Mouse (Mus musculus) kidney, embryonic 15.5 days (tissue): ENCODE data around the gene Stat5b. TPM values are rescaled to one million over a fixed set of nuclear protein-coding genes. Genes with fewer than 3 reads are reported as not detected.
A peak's percentile ranks its signal among the peaks of the same experiment; 100 is the strongest.

Experiments used
- ATAC-seq: fragments of 200-750 bp; cut with Nextera tagmentation; replicated peaks from 2 replicates; pipeline ENCODE4 v1.8.0; 2017; ENCODE audit warnings: moderate TSS enrichment; ENCODE audit not compliant: low FRiP score
- H3K27ac ChIP-seq: fragments of 300-500 bp; sonication (generic); 2 replicates; pipeline ENCODE4 v1.5.1; 2015; ENCODE audit warnings: mild to moderate bottlenecking, inconsistent platforms
- H3K27me3 ChIP-seq: fragments of 300-500 bp; sonication (generic); 2 replicates; pipeline ENCODE4 v1.6.1; 2015; ENCODE audit warnings: inconsistent platforms
- H3K36me3 ChIP-seq: fragments of 300-500 bp; sonication (generic); 2 replicates; pipeline ENCODE4 v1.6.1; 2015; ENCODE audit warnings: inconsistent platforms
- H3K4me1 ChIP-seq: fragments of 300-500 bp; sonication (generic); 2 replicates; pipeline ENCODE4 v1.6.1; 2015; ENCODE audit warnings: inconsistent platforms
- H3K4me2 ChIP-seq: fragments of 300-500 bp; sonication (generic); 2 replicates; pipeline ENCODE4 v1.6.1; 2015; ENCODE audit warnings: moderate library complexity, mild to moderate bottlenecking, inconsistent platforms
- H3K4me3 ChIP-seq: fragments of 300-500 bp; sonication (generic); replicated peaks from 2 replicates; pipeline ENCODE4 v1.5.1; 2015; ENCODE audit warnings: mild to moderate bottlenecking, inconsistent platforms
- H3K9ac ChIP-seq: fragments of 300-500 bp; sonication (generic); 2 replicates; pipeline ENCODE4 v1.6.1; 2015; ENCODE audit warnings: mild to moderate bottlenecking, inconsistent platforms
- H3K9me3 ChIP-seq: fragments of 300-500 bp; sonication (generic); replicated peaks from 2 replicates; pipeline ENCODE4 v1.6.1; 2016; ENCODE audit warnings: inconsistent platforms
- WGBS: fragments of 180-500 bp; shearing (Covaris S2); methylation state at CpG from one replicate; pipeline ENCODE4 v1.1.7; 2015; ENCODE audit warnings: mixed read lengths; 5-methylcytosine and 5-hydroxymethylcytosine counted together
- polyA plus RNA-seq: library from polyadenylated mRNA; unstranded; fragments of >200 nt; fragmentation: Nextera tagmentation; extraction: Ambion mirVana; gene quantifications from 2 replicates; pipeline ENCODE4 v1.2.1, GENCODE M21; 2015

The Stat5b gene
- polyA plus RNA-seq, 1 experiment from 2014 or later, result 19.6 TPM

GRCm38 (mm10) chr11:100754021-100754692 lies 96.4 kb downstream of the Stat5b start:
- no peak overlapping the region for H3K4me3 ChIP-seq
- 84% methylated on average over 12 of the region's 12 CpGs for WGBS

GRCm38 (mm10) chr11:100752294-100752693 lies 98.2 kb downstream of the Stat5b start:
- H3K4me3 ChIP-seq, result no peak overlapping the region
- 26% methylated on average over 10 of the region's 10 CpGs for WGBS
- H3K4me1 ChIP-seq, result 0 out of 2 replicates have a peak, but pooled peaks cover 8% of the 10 kb centered on the region
- ATAC-seq, result no peak
- H3K4me2 ChIP-seq, result no peak overlapping the region
- peaks cover 39% of the 10 kb centered on the region for H3K27me3 ChIP-seq
- no peak overlapping the region for H3K9ac ChIP-seq
- H3K27ac ChIP-seq, result no peak overlapping the region
- no peaks in the 10 kb centered on the region for H3K9me3 ChIP-seq
- H3K36me3 ChIP-seq, result no peaks in the 10 kb centered on the region

More at GRCm38 (mm10) chr11:100754021-100754692, 96.4 kb downstream of the Stat5b start:
- Histone ChIP-seq H3K36me3 (no peaks in the 10 kb centered on the region), H3K9ac (no peak overlapping the region), H3K9me3 (no peaks in the 10 kb centered on the region), H3K4me1 (peaks cover 14% of the 10 kb centered on the region), H3K27ac (no peak overlapping the region), H3K4me2 (no peak overlapping the region), H3K27me3 (peaks cover 43% of the 10 kb centered on the region)
- ATAC-seq, result no peak

- H3K9ac ChIP-seq, result no peak overlapping the region
- no peak for ATAC-seq
- no peak overlapping the region for H3K4me2 ChIP-seq
- no peak overlapping the region for H3K27ac ChIP-seq
- H3K4me3 ChIP-seq, result no peak overlapping the region
- WGBS, result 90% methylated on average over 16 of the region's 16 CpGs
- H3K9me3 ChIP-seq, result no peaks in the 10 kb centered on the region
- H3K4me1 ChIP-seq, result 0 out of 2 replicates have a peak, but pooled peaks cover 8% of the 10 kb centered on the region
- H3K27me3 ChIP-seq, result peaks cover 41% of the 10 kb centered on the region
- H3K36me3 ChIP-seq, result no peaks in the 10 kb centered on the region
Observed at GRCm38 (mm10) chr11:100750127-100750526, 100.4 kb downstream of the Stat5b start.

- H3K27me3 ChIP-seq, result peaks cover 38% of the 10 kb centered on the region
- WGBS, result 44% methylated on average over 25 of the region's 25 CpGs
- 0 out of 2 replicates have a peak, but pooled peaks cover 8% of the 10 kb centered on the region for H3K4me1 ChIP-seq
- no peaks in the 10 kb centered on the region for H3K36me3 ChIP-seq
- H3K4me3 ChIP-seq, result no peak overlapping the region
- no peak overlapping the region for H3K27ac ChIP-seq
- H3K9me3 ChIP-seq, result no peaks in the 10 kb centered on the region
- H3K9ac ChIP-seq, result no peak overlapping the region
- no peak for ATAC-seq
- no peak overlapping the region for H3K4me2 ChIP-seq
Observed at GRCm38 (mm10) chr11:100749469-100749868, 101.1 kb downstream of the Stat5b start.

- Histone ChIP-seq H3K27ac (no peak overlapping the region), H3K27me3 (peaks cover 38% of the 10 kb centered on the region), H3K4me3 (no peak overlapping the region), H3K36me3 (no peaks in the 10 kb centered on the region), H3K4me2 (no peak overlapping the region), H3K9me3 (no peaks in the 10 kb centered on the region), H3K4me1 (0 out of 2 replicates have a peak, but pooled peaks cover 8% of the 10 kb centered on the region), H3K9ac (no peak overlapping the region)
- ATAC-seq, result no peak
- WGBS, result 61% methylated on average over 4 of the region's 4 CpGs
Observed at GRCm38 (mm10) chr11:100748620-100749019, 101.9 kb downstream of the Stat5b start.

- H3K4me1 ChIP-seq, result 0 out of 2 replicates have a peak, but pooled peaks cover 6% of the 10 kb centered on the region
- H3K4me2 ChIP-seq, result no peak overlapping the region
- 63% methylated on average over 5 of the region's 5 CpGs for WGBS
- H3K9ac ChIP-seq, result no peak overlapping the region
- ATAC-seq, result no peak
- H3K27ac ChIP-seq, result no peak overlapping the region
- no peaks in the 10 kb centered on the region for H3K36me3 ChIP-seq
- H3K4me3 ChIP-seq, result no peak overlapping the region
- peaks cover 33% of the 10 kb centered on the region for H3K27me3 ChIP-seq
- H3K9me3 ChIP-seq, result no peaks in the 10 kb centered on the region
Observed at GRCm38 (mm10) chr11:100747114-100747513, 103.4 kb downstream of the Stat5b start.

GRCm38 (mm10) chr11:100746546-100746945 lies 104.0 kb downstream of the Stat5b start:
- Histone ChIP-seq H3K9me3 (no peaks in the 10 kb centered on the region), H3K9ac (no peak overlapping the region), H3K27me3 (peaks cover 29% of the 10 kb centered on the region), H3K4me2 (no peak overlapping the region), H3K4me3 (no peak overlapping the region), H3K36me3 (no peaks in the 10 kb centered on the region), H3K4me1 (0 out of 2 replicates have a peak, but pooled peaks cover 3% of the 10 kb centered on the region), H3K27ac (no peak overlapping the region)
- WGBS, result 83% methylated on average over 10 of the region's 10 CpGs
- ATAC-seq, result no peak

GRCm38 (mm10) chr11:100745085-100745484 lies 105.4 kb downstream of the Stat5b start:
- ATAC-seq, result no peak

GRCm38 (mm10) chr11:100741348-100741747 lies 109.2 kb downstream of the Stat5b start:
- no peaks in the 10 kb centered on the region for H3K36me3 ChIP-seq
- H3K9ac ChIP-seq, result no peak overlapping the region
- no peak overlapping the region for H3K4me2 ChIP-seq
- H3K4me3 ChIP-seq, result no peak overlapping the region
- peaks cover 15% of the 10 kb centered on the region for H3K4me1 ChIP-seq
- ATAC-seq, result no peak
- H3K27me3 ChIP-seq, result no peaks in the 10 kb centered on the region
- 52% methylated on average over 6 of the region's 6 CpGs for WGBS
- H3K9me3 ChIP-seq, result no peaks in the 10 kb centered on the region
- H3K27ac ChIP-seq, result no peak overlapping the region

More at GRCm38 (mm10) chr11:100745085-100745484, 105.4 kb downstream of the Stat5b start:
- 10% methylated on average over 6 of the region's 6 CpGs for WGBS
- Histone ChIP-seq H3K9ac (no peak overlapping the region), H3K4me2 (no peak overlapping the region), H3K4me1 (0 out of 2 replicates have a peak, but pooled peaks cover 3% of the 10 kb centered on the region), H3K27ac (no peak overlapping the region), H3K4me3 (no peak overlapping the region), H3K9me3 (no peaks in the 10 kb centered on the region), H3K36me3 (no peaks in the 10 kb centered on the region), H3K27me3 (peaks cover 27% of the 10 kb centered on the region)

GRCm38 (mm10) chr11:100738749-100739148 lies 111.8 kb downstream of the Stat5b start:
- WGBS, result 17% methylated on average over 5 of the region's 5 CpGs
- Histone ChIP-seq H3K4me3 (peak overlapping the region; percentile 67), H3K9ac (peak overlapping the region; percentile 18; the same call in 1 of the 2 replicates), H3K4me1 (peaks cover 26% of the 10 kb centered on the region), H3K36me3 (no peaks in the 10 kb centered on the region), H3K4me2 (peak overlapping the region; percentile 65), H3K9me3 (no peaks in the 10 kb centered on the region), H3K27ac (no peak overlapping the region), H3K27me3 (no peaks in the 10 kb centered on the region)
- ATAC-seq, result no peak; the same call in 1 of the 2 replicates

GRCm38 (mm10) chr11:100738066-100738604 lies 112.4 kb downstream of the Stat5b start, which contains the start of gene Rab5c:
TSS of gene Rab5c (minus strand) at chr11:100738215.
- peak within 1 kb of the TSS; percentile 38 for H3K27ac ChIP-seq
- peak within 1 kb of the TSS; percentile 65 for H3K4me2 ChIP-seq
- H3K4me1 ChIP-seq, result peaks cover 26% of the 10 kb centered on the region
- peak; percentile 100 for ATAC-seq
- H3K27me3 ChIP-seq, result no peaks in the 10 kb centered on the region
- peak within 1 kb of the TSS; percentile 76 for H3K9ac ChIP-seq
- under 1% methylated on average over 39 of the region's 39 CpGs for WGBS
- peaks cover 1% of the 10 kb centered on the region; the same call in 1 of the 2 replicates for H3K36me3 ChIP-seq
- H3K9me3 ChIP-seq, result no peaks in the 10 kb centered on the region
- peak within 1 kb of the TSS; percentile 67 for H3K4me3 ChIP-seq

GRCm38 (mm10) chr11:100737105-100737733 lies 113.3 kb downstream of the Stat5b start:
- peak overlapping the region; percentile 76 for H3K9ac ChIP-seq
- no peaks in the 10 kb centered on the region for H3K9me3 ChIP-seq
- H3K4me2 ChIP-seq, result peak overlapping the region; percentile 65
- peaks cover 7% of the 10 kb centered on the region; the same call in 1 of the 2 replicates for H3K36me3 ChIP-seq
- H3K27me3 ChIP-seq, result no peaks in the 10 kb centered on the region
- peak overlapping the region; percentile 67 for H3K4me3 ChIP-seq
- H3K27ac ChIP-seq, result peak overlapping the region; percentile 38
- no peak for ATAC-seq
- 2% methylated on average over 13 of the region's 13 CpGs for WGBS
- peaks cover 26% of the 10 kb centered on the region for H3K4me1 ChIP-seq
